Mouse (Mus musculus) left cerebral cortex, postnatal 10 days (tissue): ENCODE measurements around the gene Rab11b. TPM values are rescaled to one million over a fixed set of nuclear protein-coding genes. Genes with fewer than 3 reads are reported as not detected.

Experiments used
- DNase-seq, 2 experiments: peaks; one replicate each; pipeline ENCODE4 v3.0.0; 2021 to 2022; ENCODE audit warnings: low spot score in 2 of 2, mixed read lengths in 1 of 2; ENCODE audit errors: extremely low spot score in 1 of 2
- intact Hi-C: fragments of 180-260 bp; cut with DNase I; formaldehyde crosslinking; loops from one replicate; pipeline ENCODE4 v1.15.1; 2025
- total RNA-seq, 2 experiments: library from RNA; stranded (reverse); gene quantifications; 2 replicates each; pipeline ENCODE4 v1.2.3; 2021

The Rab11b gene
- total RNA-seq, 2 experiments from 2014 or later = 336 to 350 TPM

DNA sequence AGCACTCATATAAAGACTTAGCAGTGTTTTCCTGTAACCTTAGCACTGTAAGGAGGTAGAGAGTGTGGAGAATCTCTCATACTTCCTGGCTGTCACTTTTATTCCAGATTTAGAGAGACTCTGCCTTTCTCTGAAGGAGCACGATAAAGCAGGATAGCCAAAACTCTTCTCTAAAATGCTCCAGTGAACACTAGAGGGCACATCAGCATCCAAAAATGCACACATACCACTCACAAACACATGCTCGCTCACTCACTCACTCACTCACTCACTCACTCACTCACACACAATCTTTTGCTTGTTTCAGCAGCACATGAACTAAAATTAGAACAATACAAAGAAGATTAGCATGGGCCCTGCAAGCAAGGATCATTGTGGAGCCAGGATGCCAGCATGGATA is 31.1 kb downstream of the Rab11b start:
- no peak for DNase-seq
- intact Hi-C loops = loop anchor here (5.0 kb wide), 1 partner anchor 73 kb away; no protein-coding TSS in a partner anchor

DNA sequence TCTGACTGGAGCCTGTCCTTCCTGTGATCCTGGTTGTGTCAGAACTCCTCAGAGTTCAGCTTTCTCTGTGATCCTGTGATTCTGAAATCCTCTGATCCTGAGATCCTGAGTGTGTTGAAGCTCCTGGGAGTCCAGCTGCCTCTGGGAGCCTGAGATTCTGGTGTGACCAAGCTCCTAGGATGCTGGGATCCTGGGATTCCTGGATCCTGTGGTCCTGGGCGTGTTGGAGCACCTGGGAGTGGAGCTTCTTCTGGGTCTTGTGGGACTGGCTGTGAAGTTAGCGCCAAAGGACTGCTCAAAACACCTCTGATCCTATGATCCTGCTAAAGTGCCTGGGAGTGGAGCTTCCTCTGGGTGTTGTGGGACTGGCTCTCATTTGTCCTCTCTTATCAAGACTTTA is 31.9 kb downstream of the Rab11b start:
- intact Hi-C loops = loop anchor here (5.0 kb wide), 1 partner anchor 74 kb away; no protein-coding TSS in a partner anchor
- no peak for DNase-seq

GRCm38 (mm10) chr17:33719736-33720378 is 40.5 kb downstream of the Rab11b start:
- DNase-seq = no peak
- intact Hi-C loops = no loop called here

- no peak for DNase-seq
- intact Hi-C loops = no loop called here
Measured at GRCm38 (mm10) chr17:33718944-33719725, 41.2 kb downstream of the Rab11b start.

- intact Hi-C loops = no loop called here
- peak; percentile 96 to 97 for DNase-seq
Measured at GRCm38 (mm10) chr17:33718384-33718881, 41.9 kb downstream of the Rab11b start, which contains the start of gene March2. TSS of gene March2 (minus strand) at chr17:33718670.

DNA sequence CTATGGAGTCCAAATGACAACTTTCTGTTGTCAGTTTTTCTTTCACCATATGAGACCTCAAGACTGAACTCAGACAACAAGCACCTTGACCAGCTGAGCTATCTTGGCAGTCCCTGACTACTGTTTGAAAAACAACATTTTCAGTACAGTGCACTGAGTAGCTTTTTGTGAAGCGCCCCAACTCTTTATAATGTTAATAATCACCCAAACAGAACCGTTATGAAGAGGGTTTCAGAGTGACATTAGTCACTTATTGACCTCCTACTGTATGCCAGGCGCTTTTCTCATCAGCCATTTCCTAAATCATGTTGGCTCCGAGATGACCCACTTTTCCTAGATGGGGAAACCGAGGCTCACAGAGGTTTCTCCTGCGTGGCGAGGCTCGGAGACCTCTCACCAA is 42.3 kb downstream of the Rab11b start:
- intact Hi-C loops = no loop called here
- no peak for DNase-seq

DNA sequence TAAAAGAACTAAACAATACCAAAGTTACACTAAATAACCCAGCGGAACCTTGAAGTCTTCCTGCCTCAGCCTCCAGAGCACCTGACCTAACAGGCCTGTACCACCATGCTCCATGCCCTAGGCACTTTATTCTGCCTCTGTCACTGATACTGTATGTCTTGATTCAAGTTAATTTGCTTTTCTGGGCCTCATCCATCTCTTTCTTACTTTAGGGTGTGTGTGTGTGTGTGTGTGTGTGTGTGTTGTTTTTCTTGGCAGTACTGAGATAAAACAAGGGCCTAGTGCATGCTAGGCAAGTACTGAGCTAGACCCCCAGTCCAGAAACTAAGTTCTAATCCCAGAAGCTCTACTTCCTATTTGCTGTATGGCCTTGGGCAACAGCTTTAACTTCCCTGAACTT is 43.1 kb downstream of the Rab11b start:
- no peak for DNase-seq

GRCm38 (mm10) chr17:33714779-33715178 is 45.6 kb downstream of the Rab11b start:
- no peak for DNase-seq
- intact Hi-C loops = no loop called here

More for the DNA sequence above, 43.1 kb downstream of the Rab11b start:
- intact Hi-C loops = no loop called here

DNA sequence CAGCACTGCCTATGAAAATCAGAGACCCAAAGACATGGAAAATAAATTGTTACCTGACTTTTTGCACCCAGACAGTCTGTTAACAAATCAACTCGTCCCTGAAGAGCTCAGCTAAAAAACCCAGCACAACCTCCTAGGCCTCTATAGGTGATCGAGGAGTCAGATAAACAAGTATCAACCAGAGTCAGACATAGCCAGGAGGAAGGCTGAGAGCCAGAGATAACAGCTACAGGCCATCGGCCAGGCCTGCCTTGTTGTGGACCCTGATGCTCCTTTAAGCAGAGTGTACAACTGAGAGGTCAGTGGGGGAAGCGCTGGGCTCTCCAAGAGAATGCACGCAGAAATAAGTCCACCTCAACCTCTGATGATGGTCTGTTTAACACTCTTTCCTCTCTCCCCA is 47.1 kb downstream of the Rab11b start:
- no peak for DNase-seq
- intact Hi-C loops = no loop called here

DNA sequence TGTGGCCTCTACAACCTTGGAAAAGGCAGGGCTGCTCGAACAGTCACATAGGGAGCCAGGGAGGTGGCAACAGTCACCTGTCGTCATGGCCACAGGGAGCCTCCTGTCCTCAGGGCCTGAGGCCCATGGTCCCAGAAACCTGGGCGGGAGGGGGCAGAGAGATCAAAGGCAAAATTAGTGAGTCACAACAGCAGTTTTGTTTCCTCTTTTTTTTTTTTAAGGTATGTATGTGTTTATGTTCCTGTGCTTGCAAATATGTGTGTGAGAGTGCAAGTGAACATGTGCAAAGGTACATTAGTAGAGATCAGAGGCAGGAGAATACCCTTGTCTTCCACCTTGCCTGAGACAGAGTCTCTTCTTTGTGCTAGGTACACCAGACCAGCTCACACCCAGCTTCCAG is 50.5 kb downstream of the Rab11b start:
- DNase-seq = no peak
- intact Hi-C loops = no loop called here

DNA sequence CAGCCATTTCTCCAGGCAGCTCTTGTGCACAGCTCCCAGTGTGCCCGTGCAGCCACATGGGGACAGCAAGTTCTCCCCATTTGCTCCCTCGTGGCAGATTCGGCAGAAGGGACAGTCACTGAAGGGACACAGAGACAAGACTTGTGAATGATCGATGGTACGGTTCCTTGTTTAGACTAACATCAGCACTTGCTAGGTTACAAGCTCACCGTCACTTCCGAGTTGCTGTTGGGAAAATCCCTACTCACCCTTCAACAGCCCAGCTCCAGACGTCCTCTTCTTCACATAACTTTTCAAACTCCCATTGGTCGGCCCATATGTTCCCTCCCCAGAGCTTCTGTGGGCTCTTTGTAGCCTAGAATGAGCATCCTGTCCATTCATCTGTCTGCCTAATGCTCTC is 57.2 kb downstream of the Rab11b start:
- no peak for DNase-seq
- intact Hi-C loops = no loop called here

DNA sequence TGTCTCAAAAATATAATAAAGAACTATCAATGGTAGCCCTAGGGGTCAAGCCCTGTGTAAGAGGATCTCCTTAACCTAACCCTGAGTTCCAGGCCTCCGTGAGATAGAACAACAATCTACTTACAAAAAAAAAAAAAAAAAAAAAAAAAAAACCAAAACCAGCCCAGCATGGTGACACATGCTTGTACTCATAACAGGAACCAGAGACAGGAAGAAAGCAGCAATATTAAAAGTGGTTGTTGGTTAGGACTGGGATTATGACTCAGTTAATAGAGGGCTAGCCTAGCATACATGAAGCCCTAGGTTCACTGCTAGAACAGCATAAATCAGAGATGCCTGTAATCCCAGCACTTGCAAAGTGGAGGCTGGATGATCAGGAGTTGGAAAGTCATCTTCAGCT is 58.2 kb downstream of the Rab11b start:
- intact Hi-C loops = no loop called here
- no peak for DNase-seq

DNA sequence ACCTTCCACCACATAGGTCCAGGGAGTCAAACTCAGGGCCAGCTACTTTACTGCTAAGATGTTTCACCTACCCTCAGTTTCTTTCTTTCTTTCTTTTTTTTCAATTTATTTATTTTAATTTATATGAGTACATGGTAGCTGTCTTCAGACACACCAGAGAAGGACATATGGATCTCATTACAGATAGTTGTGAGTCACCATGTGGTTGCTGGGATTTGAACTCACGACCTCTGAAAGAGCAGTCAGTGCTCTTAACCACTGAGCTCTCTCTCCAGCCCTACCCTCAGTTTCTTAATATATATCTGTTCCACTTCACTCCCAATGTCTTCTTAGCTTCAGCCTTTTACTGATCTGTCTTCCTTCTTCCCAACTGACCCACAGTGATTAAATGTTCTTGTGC is 64.9 kb downstream of the Rab11b start:
- DNase-seq = no peak
- intact Hi-C loops = no loop called here

Other genes starting within 250 kb of the Rab11b start
- gene Adamts10, start 236.3 kb downstream of the Rab11b start, total RNA-seq = 10 to 100 TPM; 35.9 to 37.2 TPM
- 1 to 10 TPM; 1.4 to 1.8 TPM for gene Myo1f, start 204.8 kb downstream of the Rab11b start, total RNA-seq
- 10 to 100 TPM; 46.5 to 47.5 TPM for gene Zfp414, start 131.4 kb downstream of the Rab11b start, total RNA-seq
- gene Pram1, start 122.5 kb downstream of the Rab11b start, total RNA-seq = under 1 TPM; 0.26 to 0.47 TPM
- 100 to 1,000 TPM; 113 to 115 TPM for gene Hnrnpm, start 73.7 kb downstream of the Rab11b start, total RNA-seq
- 10 to 100 TPM; 81.5 to 82.1 TPM for gene March2, start 41.9 kb downstream of the Rab11b start, total RNA-seq
- gene Angptl4, start 21.3 kb upstream of the Rab11b start, total RNA-seq = 1 to 10 TPM; 5.2 to 9.1 TPM
- 10 to 100 TPM; 37.9 to 38.2 TPM for gene Kank3, start 50.0 kb upstream of the Rab11b start, total RNA-seq
- gene Rps28, start 64.0 kb upstream of the Rab11b start, total RNA-seq = 100 to 1,000 TPM; 861 to 875 TPM
- 100 to 1,000 TPM; 225 to 228 TPM for gene Ndufa7, start 64.0 kb upstream of the Rab11b start, total RNA-seq
- gene Cd320, start 82.6 kb upstream of the Rab11b start, total RNA-seq = 10 to 100 TPM; 24.1 to 26.4 TPM
- not detected for gene Gm7029, start 113.3 kb upstream of the Rab11b start, total RNA-seq
- gene Kifc1, start 130.1 kb upstream of the Rab11b start, total RNA-seq = 1 to 10 TPM; 3.9 to 7.1 TPM
- gene Platr17, start 144.6 kb upstream of the Rab11b start, total RNA-seq = 1 to 10 TPM; 1.2 TPM
- gene Daxx, start 148.9 kb upstream of the Rab11b start, total RNA-seq = 10 to 100 TPM; 26.5 to 28.1 TPM
- 10 to 100 TPM; 33.0 to 34.7 TPM for gene Tapbp, start 155.4 kb upstream of the Rab11b start, total RNA-seq
- gene Zbtb22, start 155.4 kb upstream of the Rab11b start, total RNA-seq = 10 to 100 TPM; 35.0 to 35.8 TPM
- gene Rgl2, start 169.0 kb upstream of the Rab11b start, total RNA-seq = 10 to 100 TPM; 67.1 to 68.4 TPM
- gene Pfdn6, start 179.8 kb upstream of the Rab11b start, total RNA-seq = 10 to 100 TPM; 89.2 to 96.1 TPM
- 10 to 100 TPM; 20.5 to 20.9 TPM for gene Wdr46, start 180.1 kb upstream of the Rab11b start, total RNA-seq
- 1 to 10 TPM; 5.2 to 9.8 TPM for gene B3galt4, start 191.0 kb upstream of the Rab11b start, total RNA-seq
- 10 to 100 TPM; 71.3 to 77.5 TPM for gene Vps52, start 195.3 kb upstream of the Rab11b start, total RNA-seq
- 100 to 1,000 TPM; 440 to 443 TPM for gene Rps18, start 195.5 kb upstream of the Rab11b start, total RNA-seq
- 10 to 100 TPM; 10.6 to 11.8 TPM for gene H2-K1, start 239.8 kb upstream of the Rab11b start, total RNA-seq